Mouse (Mus musculus): ENCODE results near the gene Fam117a. TPM values are rescaled to one million over a fixed set of nuclear protein-coding genes. Genes with fewer than 3 reads are reported as not detected.

Fam117a gene
- total RNA-seq, 2 experiments from 2014 or later, result 2.5 to 3.8 TPM

DNA sequence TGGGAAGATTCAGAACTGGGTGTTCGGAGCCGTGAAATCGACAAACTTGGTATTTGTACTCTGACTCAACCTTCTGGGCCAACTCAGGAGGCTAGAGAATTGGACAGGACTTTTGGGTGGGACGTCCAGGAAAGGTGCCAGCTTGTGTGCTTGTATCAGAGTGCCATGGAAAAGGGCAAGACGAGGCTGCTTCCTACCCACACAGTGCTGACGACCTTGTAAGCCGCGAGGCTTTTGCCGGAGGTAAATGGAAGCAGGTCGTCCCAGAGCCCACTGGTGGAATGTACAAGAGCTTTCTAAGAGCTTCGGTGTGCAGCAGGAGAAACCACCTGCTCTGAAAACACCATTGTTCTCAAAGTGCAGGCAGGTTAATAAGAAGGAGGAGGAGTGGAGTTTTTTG lies 10.6 kb upstream of the Fam117a start:
- intact Hi-C loops (cut with DNase I), result no loop called here
- no peak for DNase-seq (ENCODE audit: low spot score in 2 of 2)

DNA sequence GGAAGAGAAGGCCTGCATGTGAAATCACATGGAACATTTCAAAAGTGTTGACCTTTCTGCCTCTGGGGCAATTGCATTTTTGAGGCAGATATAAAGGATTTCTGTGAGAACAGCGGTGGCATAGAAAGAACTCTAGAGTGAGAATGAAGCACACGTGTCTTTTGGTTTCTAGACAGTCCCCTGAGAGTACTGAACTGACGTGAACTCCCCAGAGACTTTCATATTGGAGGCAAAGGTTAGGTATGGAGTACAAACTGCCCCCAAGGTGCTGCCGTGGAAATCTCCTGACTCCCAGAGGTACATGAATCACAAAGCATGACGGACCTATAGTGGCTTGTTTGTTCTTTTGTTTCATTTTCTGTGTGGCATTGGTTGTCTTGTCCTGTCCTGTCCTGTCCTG lies 8.2 kb upstream of the Fam117a start:
- no peak for DNase-seq (ENCODE audit: low spot score in 2 of 2)
- intact Hi-C loops (cut with DNase I), result no loop called here

DNA sequence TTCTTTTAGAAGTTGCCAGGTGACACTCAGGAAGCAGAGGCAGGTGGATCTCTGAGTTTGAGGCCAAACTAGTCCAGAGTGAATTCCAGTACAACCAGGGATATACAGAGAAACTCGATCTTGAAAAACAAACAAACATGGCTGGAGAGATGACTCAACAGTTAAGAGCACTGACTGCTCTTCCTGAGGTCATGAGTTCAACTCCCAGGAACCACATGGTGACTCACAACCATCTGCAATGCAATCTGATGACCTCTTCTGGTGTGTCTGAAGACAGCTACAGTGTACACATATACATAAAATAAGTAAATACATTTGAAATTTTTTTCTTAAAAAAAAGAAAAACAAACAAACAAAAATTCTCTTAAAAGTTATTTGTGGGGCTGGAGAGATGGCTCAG lies 6.2 kb upstream of the Fam117a start:
- no peak for DNase-seq (ENCODE audit: low spot score in 2 of 2)
- intact Hi-C loops (cut with DNase I), result no loop called here

DNA sequence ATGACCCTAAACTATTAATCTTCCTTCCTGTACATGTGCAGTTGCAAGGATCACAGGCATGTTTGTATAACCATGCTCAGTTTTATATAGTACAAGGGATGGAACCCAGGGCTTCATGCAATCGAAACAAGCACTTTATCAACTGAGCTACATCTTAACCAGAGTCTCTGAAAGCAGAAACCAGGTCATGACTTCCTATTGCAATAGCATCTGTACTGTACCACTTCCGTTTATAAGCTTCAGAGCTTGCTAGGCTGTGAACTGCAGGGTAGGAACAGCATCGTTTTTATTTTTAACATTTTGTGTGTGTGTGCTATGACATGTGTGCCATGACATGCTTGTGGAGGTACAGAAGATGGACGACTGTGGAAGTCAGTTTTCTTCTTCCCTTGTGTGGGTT lies 3.6 kb upstream of the Fam117a start:
- DNase-seq (ENCODE audit: low spot score in 2 of 2), result no peak
- intact Hi-C loops (cut with DNase I), result no loop called here

DNA sequence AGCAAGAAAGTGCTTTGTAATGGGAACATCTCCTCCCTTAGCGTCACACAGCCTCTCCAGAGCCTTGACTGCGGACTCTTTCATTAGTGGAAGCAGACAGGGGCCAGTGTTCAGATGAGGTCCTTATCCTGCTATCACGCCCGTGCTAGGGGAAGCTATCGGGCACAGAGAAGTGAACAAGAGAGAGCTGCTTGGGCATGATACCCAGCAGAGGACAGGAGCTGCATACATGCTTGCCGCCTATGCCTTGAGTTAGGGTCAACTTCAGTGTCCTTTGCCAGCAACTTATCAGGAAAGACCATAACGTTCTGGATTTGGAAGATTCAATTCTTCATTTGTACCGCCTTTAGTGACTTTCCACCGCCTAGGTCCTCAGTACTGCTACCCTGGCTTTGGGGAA lies 3.0 kb upstream of the Fam117a start:
- DNase-seq (ENCODE audit: low spot score in 2 of 2), result no peak
- intact Hi-C loops (cut with DNase I), result no loop called here

DNA sequence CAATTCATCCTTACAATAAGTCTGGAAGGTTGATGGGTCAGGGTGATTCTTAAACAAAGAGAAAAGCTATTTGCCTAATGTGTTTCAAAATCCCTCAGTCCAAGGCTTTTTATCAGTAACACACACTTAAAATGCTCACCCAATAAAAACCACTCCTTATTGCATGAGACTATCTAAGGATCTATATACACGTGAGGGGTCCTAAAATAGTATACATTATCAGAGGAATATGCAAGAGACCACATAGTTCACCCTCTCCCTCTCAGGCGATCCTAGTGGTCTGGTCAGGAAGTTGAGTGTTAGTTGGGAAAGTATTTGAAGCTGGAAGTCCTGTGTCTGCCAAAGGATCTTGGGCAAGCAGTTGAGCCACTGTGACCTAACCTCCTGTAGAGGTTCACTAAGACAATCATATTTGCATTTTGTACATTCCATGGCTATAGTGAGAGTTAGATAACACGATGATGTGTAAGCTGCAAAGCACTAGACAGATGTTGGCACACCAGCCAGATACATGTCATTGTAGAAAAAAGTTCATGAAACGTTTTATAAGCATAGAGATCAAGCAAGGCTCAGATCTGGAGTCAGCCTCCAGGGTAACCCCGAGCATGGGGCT lies 2.3 kb upstream of the Fam117a start:
- intact Hi-C loops (cut with DNase I), result no loop called here
- DNase-seq (ENCODE audit: low spot score in 2 of 2), result no peak

DNA sequence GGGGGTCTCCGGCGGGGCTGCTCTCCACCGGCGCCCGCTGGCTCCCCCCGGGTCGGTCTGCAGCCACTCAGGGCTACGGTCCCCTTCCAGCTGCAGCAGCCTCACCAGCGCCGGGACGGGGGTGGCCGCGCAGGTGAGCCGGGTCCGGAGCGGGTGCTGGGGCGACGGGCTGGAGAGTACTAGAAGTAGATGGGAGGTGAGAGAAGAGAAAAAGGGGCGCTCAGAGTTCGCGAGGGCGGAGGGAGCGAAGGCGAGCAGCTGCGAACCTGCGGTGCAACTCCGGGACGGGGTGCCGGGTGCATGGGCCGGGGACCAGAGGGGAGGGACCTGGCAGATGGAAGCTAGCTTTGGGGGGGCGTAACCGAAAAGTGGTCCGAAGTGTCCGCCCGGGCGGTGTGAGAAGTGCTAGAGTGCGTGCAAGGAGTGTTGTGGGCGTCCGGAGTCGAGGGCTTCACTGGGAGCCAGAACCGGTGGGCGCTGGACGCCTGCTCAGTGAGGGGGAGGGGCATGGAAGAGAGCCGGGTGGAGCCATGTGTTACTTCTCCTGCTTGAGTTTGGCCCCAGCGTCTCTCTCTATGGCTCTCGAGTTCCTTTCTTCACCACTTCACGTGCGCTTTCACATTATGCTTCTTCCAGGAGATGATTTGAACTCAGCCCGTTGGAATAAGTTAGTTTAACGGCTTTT lies 453 bp downstream of the Fam117a start:
- DNase-seq (ENCODE audit: low spot score in 2 of 2), result peak; percentile 25 to 26
- intact Hi-C loops (cut with DNase I), result no loop called here

DNA sequence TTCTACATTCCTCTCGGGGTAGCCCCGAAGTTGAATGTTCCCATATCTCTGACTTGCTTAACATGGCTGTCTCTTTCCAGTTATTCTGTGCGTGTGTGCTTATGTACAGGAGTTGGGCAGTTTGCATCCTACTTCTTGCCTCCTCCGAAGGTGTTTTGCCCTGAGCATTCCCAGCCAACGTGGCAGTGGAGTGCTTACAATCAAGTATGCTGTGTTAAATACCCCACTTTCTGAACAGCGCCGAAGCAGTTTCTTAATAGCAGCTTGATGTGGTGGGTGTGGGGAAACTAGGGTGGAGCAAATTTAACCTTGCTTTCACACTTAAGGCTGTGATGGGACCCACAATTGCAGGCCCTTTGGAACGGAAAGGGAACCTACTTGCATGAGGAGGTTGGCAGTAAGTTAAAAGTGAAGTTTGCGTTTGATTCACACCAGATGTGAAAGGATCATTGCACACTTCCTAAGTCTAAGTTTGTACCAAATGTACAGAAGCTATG lies 1.1 kb downstream of the Fam117a start:
- intact Hi-C loops (cut with DNase I), result no loop called here
- no peak for DNase-seq (ENCODE audit: low spot score in 2 of 2)

DNA sequence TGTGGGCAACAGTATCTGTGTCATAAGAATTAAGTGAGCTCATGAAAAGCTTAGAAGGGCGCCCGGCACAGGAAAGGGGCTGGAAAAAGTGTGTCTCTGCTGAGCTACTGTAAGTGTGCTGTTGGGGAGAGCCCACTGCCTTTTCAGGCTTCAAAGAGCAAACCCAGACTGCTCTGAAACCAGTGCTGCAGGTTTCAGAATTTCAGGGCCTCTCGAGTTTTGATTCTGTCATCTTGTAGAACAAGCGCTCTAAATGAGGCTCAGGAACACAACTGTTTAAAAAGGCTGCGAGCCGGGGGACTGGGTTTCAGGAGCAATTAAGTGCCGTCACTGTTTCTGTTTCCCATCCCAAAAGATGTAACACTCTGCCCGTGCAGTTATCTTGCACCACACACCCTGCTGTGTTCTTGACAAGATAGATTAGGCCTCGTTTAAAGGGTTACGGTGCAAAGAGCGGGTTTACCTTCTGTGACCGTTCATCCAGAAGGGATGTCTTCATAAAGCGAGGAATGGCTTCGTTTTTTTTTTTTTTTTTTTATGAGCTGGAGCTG lies 2.7 kb downstream of the Fam117a start:
- no peak for DNase-seq (ENCODE audit: low spot score in 2 of 2)
- intact Hi-C loops (cut with DNase I), result no loop called here

DNA sequence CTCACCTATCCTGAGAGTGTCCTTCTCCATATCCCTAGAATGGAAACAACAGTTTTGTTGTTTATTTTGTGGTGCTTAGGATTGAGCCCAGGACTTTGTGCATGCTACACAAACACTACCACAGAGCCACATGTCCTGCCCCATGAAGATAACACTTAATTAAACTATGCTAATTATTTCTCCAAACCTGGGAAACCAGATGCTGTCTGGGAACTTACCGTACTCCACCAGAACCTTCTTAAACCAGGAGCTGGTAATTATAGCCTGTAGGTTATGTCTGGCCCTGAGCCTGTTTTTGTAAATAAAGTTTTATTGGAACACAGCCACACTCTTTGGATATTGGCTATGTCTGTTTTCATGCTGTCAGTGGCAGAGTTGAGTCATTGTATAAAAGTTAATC lies 3.4 kb downstream of the Fam117a start:
- DNase-seq (ENCODE audit: low spot score in 2 of 2), result no peak
- intact Hi-C loops (cut with DNase I), result no loop called here

DNA sequence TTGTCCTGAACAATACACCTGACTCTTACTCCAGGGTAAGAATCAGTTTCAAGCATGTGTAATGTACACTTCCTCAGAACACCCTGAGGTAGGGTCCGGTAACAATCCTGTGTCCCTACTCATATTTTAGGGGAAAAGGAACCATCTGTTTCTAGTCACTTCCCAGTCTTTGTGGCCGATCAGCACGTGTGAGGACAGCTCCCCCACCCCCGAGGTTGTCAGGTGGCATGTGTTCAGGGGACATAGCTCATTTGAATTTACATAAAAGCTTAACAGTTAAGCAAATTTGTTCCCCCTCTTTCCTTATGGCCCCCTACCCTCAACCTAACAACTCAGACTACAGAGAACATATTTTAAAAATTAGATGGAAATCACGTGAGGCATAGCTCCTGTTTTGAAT lies 3.8 kb downstream of the Fam117a start:
- no peak for DNase-seq (ENCODE audit: low spot score in 2 of 2)
- intact Hi-C loops (cut with DNase I), result no loop called here

DNA sequence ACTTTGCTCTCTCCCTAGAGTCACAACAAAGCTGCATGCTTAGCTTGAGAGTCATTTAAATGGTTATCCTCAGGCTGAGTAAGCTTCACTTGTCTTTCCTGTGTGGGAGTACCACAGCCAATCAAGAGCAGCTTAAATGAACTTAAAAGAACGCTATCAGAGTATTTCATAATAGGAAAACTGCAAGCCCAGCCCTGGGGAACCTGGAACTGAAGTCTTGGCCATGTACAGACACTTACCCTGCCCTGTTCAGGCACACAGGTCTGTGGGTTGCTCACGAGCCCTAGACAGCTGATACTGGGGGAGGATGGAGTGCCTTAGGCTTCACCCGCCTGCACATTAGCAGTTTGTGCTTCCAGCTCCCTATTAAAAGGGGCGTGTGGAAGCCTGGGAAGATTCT lies 6.4 kb downstream of the Fam117a start:
- DNase-seq (ENCODE audit: low spot score in 2 of 2), result no peak
- intact Hi-C loops (cut with DNase I), result no loop called here

DNA sequence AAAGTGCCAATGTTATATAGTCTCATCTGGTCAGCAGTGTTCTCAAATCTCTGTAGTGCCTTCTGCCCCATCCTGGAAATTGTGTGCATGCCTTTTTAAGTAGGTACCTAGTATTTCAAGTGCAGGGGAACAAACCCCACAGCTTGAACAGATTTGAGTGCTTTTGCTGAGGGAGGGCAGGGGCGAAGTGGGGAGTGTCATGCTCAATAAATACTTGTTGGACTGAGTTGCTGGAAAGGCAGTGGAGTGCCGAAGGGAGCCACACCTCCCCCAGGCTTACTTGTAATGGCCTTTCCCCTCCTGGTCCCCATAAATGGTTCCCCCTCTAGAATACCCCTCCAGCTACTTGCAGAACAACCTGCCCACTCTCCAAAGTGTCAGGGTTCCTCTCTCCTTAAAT lies 7.4 kb downstream of the Fam117a start:
- intact Hi-C loops (cut with DNase I), result no loop called here
- no peak for DNase-seq (ENCODE audit: low spot score in 2 of 2)

DNA sequence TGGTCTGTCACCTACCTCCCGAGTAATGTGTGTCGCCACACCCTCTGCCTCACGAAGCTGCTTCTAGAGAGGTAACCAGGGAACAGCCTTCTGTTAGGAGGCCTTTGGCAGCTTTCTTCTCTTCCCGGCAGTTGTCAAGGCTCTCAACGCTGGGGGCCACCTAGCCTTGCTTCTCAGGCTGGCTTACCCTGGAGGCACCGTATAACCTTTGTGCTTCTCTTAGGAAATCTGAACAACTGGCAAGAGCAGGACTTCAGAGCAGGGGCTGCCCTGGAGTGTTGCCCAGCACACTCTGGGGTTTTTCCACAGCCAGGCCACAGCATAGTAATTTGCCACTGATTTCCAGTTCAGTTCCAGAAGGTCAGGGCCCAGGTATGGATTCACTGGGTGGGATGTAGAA lies 13.5 kb downstream of the Fam117a start:
- DNase-seq (ENCODE audit: low spot score in 2 of 2), result no peak

DNA sequence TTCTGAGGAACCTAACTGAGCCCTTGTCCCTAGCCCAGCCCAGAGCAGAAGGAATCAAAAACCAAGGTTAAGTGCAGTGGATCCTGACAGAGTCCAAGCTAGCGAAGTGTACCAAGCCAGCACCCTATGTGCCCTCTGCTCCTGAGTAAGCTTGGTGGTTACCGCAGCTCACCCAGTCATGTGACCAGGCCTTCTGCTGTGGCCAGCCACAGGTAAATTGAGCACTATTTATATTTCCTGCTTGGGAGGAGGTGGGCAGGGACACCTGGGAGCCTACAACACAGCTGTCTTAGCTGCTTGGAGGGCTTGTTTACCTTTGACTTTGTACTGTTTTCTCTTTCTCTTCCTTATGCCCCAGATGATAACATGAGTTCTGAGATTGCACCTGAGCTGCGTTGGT lies 14.1 kb downstream of the Fam117a start:
- DNase-seq (ENCODE audit: low spot score in 2 of 2), result no peak
- intact Hi-C loops (cut with DNase I), result no loop called here

More for the DNA sequence above, 13.5 kb downstream of the Fam117a start:
- intact Hi-C loops (cut with DNase I), result no loop called here

DNA sequence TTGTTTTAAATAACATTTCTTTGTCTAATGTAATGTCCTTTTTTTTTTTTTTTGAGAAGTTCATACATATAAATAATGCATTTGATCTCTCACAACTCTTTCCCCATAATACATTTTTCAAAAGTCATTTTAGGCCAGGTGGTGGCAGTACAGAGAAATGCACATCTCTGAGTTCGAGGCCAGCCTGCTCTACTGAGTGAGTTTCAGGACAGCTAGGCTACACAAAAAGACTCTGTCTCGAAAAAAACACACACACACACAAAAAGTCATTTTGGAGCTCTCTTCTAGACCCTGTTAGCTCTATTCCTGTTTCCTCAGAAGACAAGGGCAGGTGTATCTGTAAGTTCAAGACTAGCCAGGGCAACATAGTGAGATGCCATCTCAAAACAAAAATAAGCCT lies 15.9 kb downstream of the Fam117a start:
- DNase-seq (ENCODE audit: low spot score in 2 of 2), result no peak
- intact Hi-C loops (cut with DNase I), result no loop called here

DNA sequence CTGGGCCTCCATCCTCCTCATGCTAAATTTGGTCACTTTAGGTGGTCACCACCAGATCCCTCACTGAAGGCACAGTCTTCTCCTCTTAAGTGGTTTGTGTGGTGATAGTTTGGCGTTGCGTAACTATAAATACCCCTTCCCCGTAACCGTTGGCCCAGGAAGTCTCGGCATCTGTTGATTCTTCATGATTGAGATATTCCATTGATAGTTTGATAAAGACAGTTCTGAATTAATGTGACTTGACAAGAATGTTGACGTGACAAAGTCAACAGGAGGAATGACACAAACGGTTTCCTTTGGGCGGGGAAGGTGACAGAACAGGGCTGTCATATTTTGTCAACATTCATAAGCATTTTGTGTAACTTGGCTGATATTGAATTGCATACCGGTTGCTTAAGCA lies 16.4 kb downstream of the Fam117a start:
- DNase-seq (ENCODE audit: low spot score in 2 of 2), result no peak
- intact Hi-C loops (cut with DNase I), result no loop called here

DNA sequence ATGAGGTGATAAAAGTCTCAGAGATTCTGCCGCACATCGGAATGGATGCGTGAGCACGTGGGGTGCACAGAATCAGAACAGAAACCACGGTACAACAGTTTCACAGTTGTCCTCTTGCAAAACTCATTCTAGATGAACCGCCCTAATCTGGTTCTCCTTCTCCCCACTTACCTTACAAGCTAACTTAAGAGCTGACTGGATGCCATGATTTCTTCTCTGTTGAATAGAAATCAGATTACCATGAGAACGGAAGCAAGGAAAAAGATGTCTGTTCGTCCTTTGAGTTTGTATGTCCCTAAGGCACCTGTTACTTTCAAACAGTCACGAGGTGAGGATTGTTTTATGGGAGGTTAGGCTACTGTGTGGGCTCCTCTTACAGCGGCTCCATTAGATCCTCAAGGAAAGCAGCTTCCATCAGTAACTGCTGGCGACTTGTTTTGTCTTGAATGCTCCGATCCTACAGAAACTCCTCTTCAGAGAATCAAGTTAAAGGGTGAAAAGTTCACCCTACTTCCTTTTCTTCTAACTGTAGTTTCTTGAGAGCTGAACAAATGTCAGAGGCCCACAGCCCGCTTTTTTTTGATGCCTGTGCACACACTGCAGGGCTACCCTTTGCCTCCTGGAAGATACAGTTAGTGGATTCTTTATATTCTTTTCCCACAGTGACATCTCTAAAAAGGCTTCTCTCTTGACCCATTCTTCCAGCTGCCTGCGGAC lies 17.6 kb downstream of the Fam117a start:
- intact Hi-C loops (cut with DNase I), result no loop called here
- no peak for DNase-seq (ENCODE audit: low spot score in 2 of 2)

DNA sequence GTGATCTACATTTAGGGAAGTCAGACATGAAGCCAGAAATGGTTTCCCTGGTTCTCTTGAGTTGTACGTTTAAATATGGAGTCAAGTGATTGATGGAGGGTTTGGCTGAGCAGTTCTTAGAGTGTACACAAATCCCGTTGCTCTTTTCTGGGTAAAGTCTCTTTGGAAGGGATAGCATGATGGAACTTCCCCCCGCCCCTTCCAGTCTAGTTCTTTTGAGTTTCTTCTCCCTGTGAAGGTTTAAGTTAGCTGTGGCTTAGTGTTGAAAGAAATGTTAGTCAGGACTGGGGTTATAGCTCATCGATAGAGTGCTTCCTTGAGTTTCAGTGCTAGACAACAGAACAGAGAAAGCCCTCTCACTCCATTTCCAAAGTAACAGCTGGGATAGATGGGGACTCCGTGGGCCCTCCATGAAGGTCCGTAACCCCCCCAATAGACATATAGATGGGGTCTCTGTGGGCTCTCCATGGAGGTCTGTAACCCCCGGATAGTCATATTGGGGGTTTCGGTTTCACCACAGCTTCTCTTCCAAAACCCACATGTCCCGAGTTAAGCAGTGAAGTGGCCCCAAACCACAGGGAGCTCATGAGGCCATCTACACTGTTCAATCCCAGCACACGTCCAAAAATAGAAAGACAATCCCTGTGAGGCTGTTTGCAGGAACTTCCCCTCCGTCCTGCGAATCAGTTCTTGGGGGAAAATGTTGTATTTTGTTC lies 18.3 kb downstream of the Fam117a start:
- no peak for DNase-seq (ENCODE audit: low spot score in 2 of 2)
- intact Hi-C loops (cut with DNase I), result no loop called here

DNA sequence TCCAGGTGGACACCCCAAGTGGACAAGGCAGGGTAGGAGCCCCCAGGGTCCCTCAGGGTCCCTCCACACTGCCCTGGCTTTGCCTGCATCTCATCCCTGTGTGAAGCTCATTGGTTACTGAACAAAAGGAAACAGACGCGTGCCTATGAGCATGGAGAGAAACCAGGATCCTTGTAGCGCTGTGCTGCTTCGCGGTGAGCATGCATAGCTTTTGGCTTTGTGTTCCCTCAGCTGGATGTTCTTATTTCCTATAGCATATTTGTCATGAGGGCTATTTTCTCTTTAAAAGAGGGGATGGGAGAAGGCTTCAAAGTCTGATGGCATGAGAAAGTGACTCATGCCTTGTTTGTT lies 18.8 kb downstream of the Fam117a start:
- intact Hi-C loops (cut with DNase I), result no loop called here
- no peak for DNase-seq (ENCODE audit: low spot score in 2 of 2)

Data from left cerebral cortex, postnatal 25 days (tissue).